Mouse (Mus musculus): ENCODE measurements at regions not wholly inside any gene's neighbourhood (a gene's known extent, or its start where the extent isn't known, plus 50 kb on each side); places are given as distances from the start of the nearest gene placed in this dataset.

DNA sequence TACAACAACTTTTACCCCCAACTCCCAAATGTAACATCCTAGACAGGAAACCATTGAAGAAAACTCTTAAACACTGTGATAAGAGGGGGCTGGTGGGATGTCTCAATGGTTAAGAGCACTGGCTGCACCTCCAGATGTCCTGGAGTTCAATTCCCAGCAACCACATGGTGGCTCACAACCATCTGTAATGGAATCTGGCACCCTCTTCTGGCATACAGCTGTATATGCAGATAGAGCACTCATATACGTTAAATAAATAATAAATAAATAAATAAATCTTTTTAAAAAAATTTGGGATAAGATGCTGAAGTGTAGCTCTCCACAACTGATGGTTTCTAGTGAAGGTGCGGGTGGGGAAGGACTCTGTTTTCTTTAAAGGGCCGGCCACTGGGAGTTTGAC lies 69.3 kb downstream of the Kctd15 start:
- Histone ChIP-seq H3ac (ENCODE audit: control insufficient read depth, insufficient read length, low read depth) (no peak overlapping the region), H3K36me3 (ENCODE audit: control insufficient read depth, insufficient read depth) (no peaks in the 10 kb centered on the region), H3K27me3 (ENCODE audit: control insufficient read depth, insufficient read depth, insufficient read length) (no peaks in the 10 kb centered on the region), H3K4me3 (ENCODE audit: insufficient read depth, poor library complexity, severe bottlenecking) (no peak overlapping the region), H3K79me2 (ENCODE audit: control insufficient read depth, insufficient read depth) (no peaks in the 10 kb centered on the region), H3K79me3 (ENCODE audit: low read depth) (no peaks in the 10 kb centered on the region)
- TF ChIP-seq CTCF (IDR thresholded peaks at IDR 0.05; ENCODE audit: control insufficient read depth, insufficient read depth, insufficient read length): no peak
- no peak for TF ChIP-seq MYOD1 (IDR thresholded peaks at IDR 0.05; ENCODE audit: control insufficient read depth, insufficient read length, low read depth)
- TF ChIP-seq MYOG (IDR thresholded peaks at IDR 0.05; ENCODE audit: control insufficient read depth, extremely low read depth, insufficient read length): no peak
- TF ChIP-seq FOSL1 (IDR thresholded peaks at IDR 0.05; ENCODE audit: insufficient read depth, low read length, poor library complexity, severe bottlenecking): no peak
- TF ChIP-seq USF1 (IDR thresholded peaks at IDR 0.05; ENCODE audit: low read depth): no peak
- no peak for TF ChIP-seq CEBPB (IDR thresholded peaks at IDR 0.05; ENCODE audit: low read depth)
- no peak for TF ChIP-seq MAX (IDR thresholded peaks at IDR 0.05)

DNA sequence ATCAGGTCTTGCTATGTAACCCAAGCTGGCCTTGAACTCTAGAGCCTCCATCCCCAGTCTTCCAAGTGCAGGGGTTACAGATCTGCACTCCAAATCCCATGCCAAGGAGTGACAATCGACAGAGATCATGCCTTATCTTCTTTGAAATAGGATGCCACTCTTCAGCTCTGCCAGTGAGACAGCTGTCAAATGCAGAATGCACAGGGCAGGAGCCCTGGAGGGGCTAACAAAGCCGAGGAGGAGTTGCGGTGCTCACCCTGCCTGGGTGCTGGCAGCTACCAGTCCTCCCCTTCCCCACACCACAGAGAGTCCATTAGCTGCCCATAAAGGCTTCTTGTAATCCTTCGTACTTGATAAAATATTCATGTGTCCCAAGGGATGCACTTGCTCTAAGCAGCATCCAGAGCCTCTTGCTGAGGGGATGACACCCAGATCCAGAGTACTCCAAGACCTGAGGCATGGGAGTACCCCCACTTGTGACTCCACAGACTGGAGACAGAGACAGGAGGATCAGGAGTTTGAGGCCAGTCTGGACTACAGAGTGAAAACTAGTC lies 71.1 kb downstream of the Kctd15 start:
- H3K27me3 ChIP-seq (ENCODE audit: control insufficient read depth, insufficient read depth, insufficient read length): no peaks in the 10 kb centered on the region

GRCm38 (mm10) chr7:34584870-34585269 lies 71.7 kb downstream of the Kctd15 start:
- Histone ChIP-seq H3ac (ENCODE audit: control insufficient read depth, insufficient read length, low read depth) (no peak overlapping the region), H3K27me3 (ENCODE audit: control insufficient read depth, insufficient read depth, insufficient read length) (no peaks in the 10 kb centered on the region), H3K36me3 (ENCODE audit: control insufficient read depth, insufficient read depth) (no peaks in the 10 kb centered on the region), H3K79me2 (ENCODE audit: control insufficient read depth, insufficient read depth) (no peaks in the 10 kb centered on the region), H3K79me3 (ENCODE audit: low read depth) (no peaks in the 10 kb centered on the region), H3K4me3 (ENCODE audit: insufficient read depth, poor library complexity, severe bottlenecking) (no peak overlapping the region)
- no peak for TF ChIP-seq CEBPB (IDR thresholded peaks at IDR 0.05; ENCODE audit: low read depth)
- no peak for TF ChIP-seq CTCF (IDR thresholded peaks at IDR 0.05; ENCODE audit: control insufficient read depth, insufficient read depth, insufficient read length)
- no peak for TF ChIP-seq MYOD1 (IDR thresholded peaks at IDR 0.05; ENCODE audit: control insufficient read depth, insufficient read length, low read depth)
- TF ChIP-seq MYOG (IDR thresholded peaks at IDR 0.05; ENCODE audit: control insufficient read depth, extremely low read depth, insufficient read length): no peak
- no peak for TF ChIP-seq FOSL1 (IDR thresholded peaks at IDR 0.05; ENCODE audit: insufficient read depth, low read length, poor library complexity, severe bottlenecking)
- TF ChIP-seq USF1 (IDR thresholded peaks at IDR 0.05; ENCODE audit: low read depth): no peak
- no peak for TF ChIP-seq MAX (IDR thresholded peaks at IDR 0.05)

More for the DNA sequence above, 71.1 kb downstream of the Kctd15 start:
- no peaks in the 10 kb centered on the region for H3K79me2 ChIP-seq (ENCODE audit: control insufficient read depth, insufficient read depth)
- H3ac ChIP-seq (ENCODE audit: control insufficient read depth, insufficient read length, low read depth): no peak overlapping the region
- H3K36me3 ChIP-seq (ENCODE audit: control insufficient read depth, insufficient read depth): no peaks in the 10 kb centered on the region
- no peak overlapping the region for H3K4me3 ChIP-seq (ENCODE audit: insufficient read depth, poor library complexity, severe bottlenecking)
- no peaks in the 10 kb centered on the region for H3K79me3 ChIP-seq (ENCODE audit: low read depth)
- TF ChIP-seq USF1 (IDR thresholded peaks at IDR 0.05; ENCODE audit: low read depth) (no peak), MYOG (IDR thresholded peaks at IDR 0.05; ENCODE audit: control insufficient read depth, extremely low read depth, insufficient read length) (no peak), CTCF (IDR thresholded peaks at IDR 0.05; ENCODE audit: control insufficient read depth, insufficient read depth, insufficient read length) (no peak), FOSL1 (IDR thresholded peaks at IDR 0.05; ENCODE audit: insufficient read depth, low read length, poor library complexity, severe bottlenecking) (no peak), CEBPB (IDR thresholded peaks at IDR 0.05; ENCODE audit: low read depth) (no peak), MAX (IDR thresholded peaks at IDR 0.05) (no peak)

- TF ChIP-seq MAX (IDR thresholded peaks at IDR 0.05) (no peak), MYOD1 (IDR thresholded peaks at IDR 0.05; ENCODE audit: control insufficient read depth, insufficient read length, low read depth) (no peak), CTCF (IDR thresholded peaks at IDR 0.05; ENCODE audit: control insufficient read depth, insufficient read depth, insufficient read length) (no peak), USF1 (IDR thresholded peaks at IDR 0.05; ENCODE audit: low read depth) (no peak), CEBPB (IDR thresholded peaks at IDR 0.05; ENCODE audit: low read depth) (peak; percentile 75)
- Histone ChIP-seq H3K27me3 (ENCODE audit: control insufficient read depth, insufficient read depth, insufficient read length) (no peaks in the 10 kb centered on the region), H3ac (ENCODE audit: control insufficient read depth, insufficient read length, low read depth) (no peak overlapping the region), H3K79me3 (ENCODE audit: low read depth) (no peaks in the 10 kb centered on the region), H3K36me3 (ENCODE audit: control insufficient read depth, insufficient read depth) (no peaks in the 10 kb centered on the region), H3K4me3 (ENCODE audit: insufficient read depth, poor library complexity, severe bottlenecking) (no peak overlapping the region), H3K79me2 (ENCODE audit: control insufficient read depth, insufficient read depth) (no peaks in the 10 kb centered on the region)
Measured at GRCm38 (mm10) chr7:34580866-34581265, 75.7 kb downstream of the Kctd15 start.

DNA sequence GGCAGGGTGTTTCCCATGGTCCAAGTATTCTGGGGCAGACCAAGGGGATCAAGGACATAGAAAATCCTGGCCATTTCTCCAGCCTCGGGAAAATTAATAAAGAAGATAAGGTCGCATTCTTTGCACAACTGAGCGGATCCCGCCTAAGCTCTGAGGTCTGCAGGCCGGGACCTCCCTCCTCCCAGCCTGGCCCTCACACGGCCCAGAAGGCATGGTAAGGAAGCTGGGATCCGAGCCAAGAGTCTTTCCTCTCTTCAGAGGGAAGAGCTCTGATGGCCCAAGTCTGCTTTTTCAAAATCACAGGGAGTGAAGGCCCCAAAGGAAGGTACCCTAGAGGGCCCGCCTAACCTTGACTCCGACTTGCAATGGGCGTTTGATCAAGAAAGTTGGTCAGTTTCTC lies 85.2 kb downstream of the Kctd15 start:
- Histone ChIP-seq H3K4me3 (ENCODE audit: insufficient read depth, poor library complexity, severe bottlenecking) (no peak overlapping the region), H3K27me3 (ENCODE audit: control insufficient read depth, insufficient read depth, insufficient read length) (no peaks in the 10 kb centered on the region), H3K79me2 (ENCODE audit: control insufficient read depth, insufficient read depth) (no peaks in the 10 kb centered on the region), H3K36me3 (ENCODE audit: control insufficient read depth, insufficient read depth) (no peaks in the 10 kb centered on the region), H3K79me3 (ENCODE audit: low read depth) (no peaks in the 10 kb centered on the region), H3ac (ENCODE audit: control insufficient read depth, insufficient read length, low read depth) (no peak overlapping the region)
- TF ChIP-seq MYOD1 (IDR thresholded peaks at IDR 0.05; ENCODE audit: control insufficient read depth, insufficient read length, low read depth) (no peak), MAX (IDR thresholded peaks at IDR 0.05) (no peak), CEBPB (IDR thresholded peaks at IDR 0.05; ENCODE audit: low read depth) (no peak), MYOG (IDR thresholded peaks at IDR 0.05; ENCODE audit: control insufficient read depth, extremely low read depth, insufficient read length) (no peak), USF1 (IDR thresholded peaks at IDR 0.05; ENCODE audit: low read depth) (no peak), CTCF (IDR thresholded peaks at IDR 0.05; ENCODE audit: control insufficient read depth, insufficient read depth, insufficient read length) (no peak), FOSL1 (IDR thresholded peaks at IDR 0.05; ENCODE audit: insufficient read depth, low read length, poor library complexity, severe bottlenecking) (no peak)
